ENCODE assay signal across 18 mouse cellular contexts in genomic region chr6:35362596-35362995, GRCm38 (mm10). TPM values are rescaled to one million over a fixed set of nuclear protein-coding genes. Genes with fewer than 3 reads are reported as not detected.
A peak's percentile ranks its signal among the peaks of the same experiment; 100 is the strongest.
DNase-seq lines count a peak whose midpoint lies in the region; ATAC-seq and TF ChIP-seq lines count a peak whose summit lies in the region.
"Had no signal": no experiment of that assay in that cellular context is flagged by ENCODE, and none has a peak within 500 bp of the region (broad histone marks: within the 10 kb centered on the region; RNA-seq: fewer than 3 reads in every experiment).

No protein-coding gene starts in this region.

- TF ChIP-seq POLR2A in limb, embryonic 14.5 days (IDR thresholded peaks at IDR 0.05; ENCODE audit: borderline replicate concordance, extremely low read depth, insufficient read depth, insufficient read length) = no peak

- no peaks in the 10 kb centered on the region for H3K36me3 ChIP-seq in limb, embryonic 14.5 days (ENCODE audit: control insufficient read depth, insufficient read depth, low read length)
- H3K36me3 ChIP-seq in hindbrain, embryonic 11.5 days (ENCODE audit: control insufficient read depth, insufficient read depth, low read length) = no peaks in the 10 kb centered on the region
- H3K36me3 ChIP-seq: forebrain, embryonic 12.5 days had no signal

- intact Hi-C loops in heart, postnatal 10 days (cut with DNase I) = no loop called here

- no peaks in the 10 kb centered on the region for H3K9me3 ChIP-seq in limb, embryonic 14.5 days (ENCODE audit: control insufficient read depth, low read length)
- H3K9me3 ChIP-seq in hindbrain, embryonic 11.5 days (ENCODE audit: control insufficient read depth, low read length) = no peaks in the 10 kb centered on the region
- H3K9me3 ChIP-seq: forebrain, embryonic 12.5 days had no signal

- H3K9ac ChIP-seq in limb, embryonic 14.5 days (ENCODE audit: low read depth, low read length, severe bottlenecking) = no peak overlapping the region
- H3K9ac ChIP-seq in hindbrain, embryonic 11.5 days (ENCODE audit: low read depth, low read length) = no peak overlapping the region
- H3K9ac ChIP-seq: forebrain, embryonic 12.5 days had no signal

- no peaks in the 10 kb centered on the region for H3K27me3 ChIP-seq in limb, embryonic 14.5 days (ENCODE audit: control insufficient read depth, insufficient read depth, low read length)
- H3K27me3 ChIP-seq in hindbrain, embryonic 11.5 days (ENCODE audit: control insufficient read depth, insufficient read depth, low read length) = no peaks in the 10 kb centered on the region
- H3K27me3 ChIP-seq: forebrain, embryonic 12.5 days had no signal

- H3K4me3 ChIP-seq in limb, embryonic 14.5 days (replicated peaks; ENCODE audit: low read length) = no peak overlapping the region
- H3K4me3 ChIP-seq in hindbrain, embryonic 11.5 days (ENCODE audit: low read depth, low read length) = no peak overlapping the region
- H3K4me3 ChIP-seq: forebrain, embryonic 12.5 days had no signal

- no peaks in the 10 kb centered on the region for H3K4me1 ChIP-seq in limb, embryonic 14.5 days (ENCODE audit: control insufficient read depth, insufficient read depth, low read length)
- H3K4me1 ChIP-seq in hindbrain, embryonic 11.5 days (replicated peaks; ENCODE audit: control insufficient read depth, insufficient read depth, low read length) = no peaks in the 10 kb centered on the region
- H3K4me1 ChIP-seq: forebrain, embryonic 12.5 days had no signal

- peak; percentile 55 for ATAC-seq in limb, embryonic 14.5 days (ENCODE audit: low FRiP score, low read depth)
- ATAC-seq in hindbrain, embryonic 11.5 days (ENCODE audit: low FRiP score) = no peak
- ATAC-seq: hindbrain, embryonic 16.5 days; Patski had no signal

- peak; percentile 52 for DNase-seq in gastrocnemius, postnatal 25 days
- no peak for DNase-seq in gastrocnemius, postnatal 4 days (ENCODE audit: low spot score in 2 of 2)
- DNase-seq in heart, adult 9 months (ENCODE audit: low spot score in 2 of 2) = peak; percentile 65 to 74
- peak; percentile 45 to 69 for DNase-seq in heart, postnatal 10 days
- DNase-seq in limb, embryonic 14.5 days (ENCODE audit: low spot score) = peak; percentile 34
- no peak for DNase-seq in spleen, postnatal 4 days (ENCODE audit: low spot score in 2 of 2)
- no peak for DNase-seq in hindbrain, embryonic 11.5 days (ENCODE audit: low spot score)
- DNase-seq in adrenal gland, adult 8-10 months = no peak
- DNase-seq: B cell, adult 2 months; cerebellum, postnatal 10 days; kidney, adult 2 months; kidney, postnatal 4 days; spleen, adult 18-20 months had no signal

- WGBS in limb, embryonic 14.5 days = 42% methylated on average over 9 of the region's 9 CpGs
- WGBS in hindbrain, embryonic 11.5 days = 55% methylated on average over 9 of the region's 9 CpGs

- no peak overlapping the region for H3K4me2 ChIP-seq in limb, embryonic 14.5 days (replicated peaks; ENCODE audit: low read depth, low read length, severe bottlenecking)
- no peak overlapping the region for H3K4me2 ChIP-seq in hindbrain, embryonic 11.5 days (replicated peaks; ENCODE audit: low read depth, low read length)
- H3K4me2 ChIP-seq: forebrain, embryonic 12.5 days; midbrain, embryonic 11.5 days had no signal

- H3K27ac ChIP-seq in limb, embryonic 14.5 days (replicated peaks; ENCODE audit: low read depth, low read length) = peak overlapping the region; percentile 80
- H3K27ac ChIP-seq in hindbrain, embryonic 11.5 days (ENCODE audit: low read depth, low read length) = no peak overlapping the region
- H3K27ac ChIP-seq: forebrain, embryonic 12.5 days had no signal

RNA-seq across cellular contexts. Expression of gene Fam180a, which starts 36.7 kb away (rescaled TPM):
- under 1 TPM; 0.32 to 0.56 TPM for total RNA-seq in gastrocnemius, postnatal 25 days (2021)
- 1 to 10 TPM in 1 of 2 experiments, under 1 TPM in 1; 0.21 to 1.0 TPM for total RNA-seq in gastrocnemius, postnatal 4 days (2021)
- total RNA-seq in heart, postnatal 10 days (2021) = 1 to 10 TPM in 1 of 2 experiments, under 1 TPM in 1; 0.74 to 1.3 TPM
- polyA plus RNA-seq in limb, embryonic 14.5 days (2012; rRNA removed) = 2.5 and 3.5 TPM in 2 replicates
- 5.1 and 6.0 TPM in 2 replicates for polyA plus RNA-seq in limb, embryonic 14.5 days (2014; fragmentation: Nextera tagmentation; extraction: Ambion mirVana)
- 0.15 TPM in 1 of 2 replicates, not detected in the other for polyA plus RNA-seq in hindbrain, embryonic 11.5 days (2014; fragmentation: Nextera tagmentation; extraction: Ambion mirVana)
- 1 to 10 TPM; 1.6 to 3.4 (median 2.8) TPM for total RNA-seq in adrenal gland, adult 8-10 months (2022)
- total RNA-seq: neutrophil, adult 5-6 weeks had no signal
- polyA plus RNA-seq: forebrain, embryonic 12.5 days; midbrain, embryonic 11.5 days; Patski had no signal

RNA-seq across cellular contexts. Expression of gene Slc13a4, which starts 54.7 kb away (rescaled TPM):
- under 1 TPM; 0.18 to 0.27 TPM for total RNA-seq in gastrocnemius, postnatal 25 days (2021)
- under 1 TPM; 0.15 to 0.39 TPM for total RNA-seq in gastrocnemius, postnatal 4 days (2021)
- total RNA-seq in heart, postnatal 10 days (2021) = under 1 TPM; 0.12 TPM
- 0.33 and 0.42 TPM in 2 replicates for polyA plus RNA-seq in limb, embryonic 14.5 days (2012; rRNA removed)
- polyA plus RNA-seq in limb, embryonic 14.5 days (2014; fragmentation: Nextera tagmentation; extraction: Ambion mirVana) = 0.22 and 0.30 TPM in 2 replicates
- polyA plus RNA-seq in hindbrain, embryonic 11.5 days (2014; fragmentation: Nextera tagmentation; extraction: Ambion mirVana) = 0.40 and 0.59 TPM in 2 replicates
- under 1 TPM; 0.17 to 0.49 (median 0.45) TPM for total RNA-seq in adrenal gland, adult 8-10 months (2022)
- total RNA-seq: neutrophil, adult 5-6 weeks had no signal
- polyA plus RNA-seq: Patski had no signal

Comparison
In these comparisons a context has a peak if more than half of its experiments do, and no peak if none do; other contexts are left out.
1. DNase-seq: peak in gastrocnemius, postnatal 25 days (single experiment), heart, adult 9 months (2 of 2), heart, postnatal 10 days (2 of 2) and limb, embryonic 14.5 days (single experiment); none in gastrocnemius, postnatal 4 days (0 of 2), spleen, postnatal 4 days (0 of 2), hindbrain, embryonic 11.5 days (single experiment) and adrenal gland, adult 8-10 months (single experiment).